Mouse (Mus musculus) MEL (cell line): ENCODE data around the gene Dnajb14. TPM values are rescaled to one million over a fixed set of nuclear protein-coding genes. Genes with fewer than 3 reads are reported as not detected.

Source experiments
- DNase-seq: peaks from one replicate; pipeline ENCODE4 v3.0.0; 2011; ENCODE audit warnings: low read depth, low spot score
- H3K27ac ChIP-seq: 2 replicates; pipeline ENCODE4 v1.5.1; 2012; ENCODE audit warnings: low read depth, mild to moderate bottlenecking, control low read depth, low read length, moderate library complexity; ENCODE audit not compliant: control insufficient read depth
- H3K27me3 ChIP-seq, 2 experiments: fragments of 150-350 bp in 1 of 2; sonication (generic) in 1 of 2; 2 replicates each; pipeline ENCODE4 v1.6.1; 2012; ENCODE audit warnings: low read length in 2 of 2, mild to moderate bottlenecking in 2 of 2, improper control_type of control experiment in 1 of 2, moderate library complexity in 1 of 2; ENCODE audit not compliant: insufficient read depth in 2 of 2, control insufficient read depth in 1 of 2
- H3K36me3 ChIP-seq, 2 experiments: 2 replicates each; pipeline ENCODE4 v1.6.1; 2012 to 2014; ENCODE audit warnings: low read length in 2 of 2, improper control_type of control experiment in 1 of 2, inconsistent platforms in 1 of 2, mild to moderate bottlenecking in 1 of 2; ENCODE audit not compliant: insufficient read depth in 2 of 2, control insufficient read depth in 1 of 2
- H3K4me1 ChIP-seq, 2 experiments: fragments of 150-350 bp in 1 of 2; sonication (generic) in 1 of 2; 2 replicates each; pipeline ENCODE4 v1.6.1; 2012; ENCODE audit warnings: low read length in 2 of 2, improper control_type of control experiment in 1 of 2, mild to moderate bottlenecking in 1 of 2; ENCODE audit not compliant: insufficient read depth in 2 of 2, control insufficient read depth in 1 of 2
- H3K4me3 ChIP-seq, 2 experiments: fragments of 150-350 bp in 1 of 2; sonication (generic) in 1 of 2; 2 replicates each; pipeline ENCODE4 v1.5.1; 2012; ENCODE audit warnings: low read depth in 2 of 2, low read length in 2 of 2, mild to moderate bottlenecking in 2 of 2, moderate library complexity in 2 of 2, control low read depth in 1 of 2, improper control_type of control experiment in 1 of 2; ENCODE audit not compliant: control insufficient read depth in 1 of 2, insufficient read depth in 1 of 2
- H3K79me2 ChIP-seq: 2 replicates; pipeline ENCODE4 v1.6.1; 2012; ENCODE audit warnings: mild to moderate bottlenecking, low read length, moderate library complexity; ENCODE audit not compliant: control insufficient read depth, poor library complexity, insufficient read depth
- H3K9ac ChIP-seq: 2 replicates; pipeline ENCODE4 v1.6.1; 2012; ENCODE audit warnings: low read depth, mild to moderate bottlenecking, control low read depth, low read length, moderate library complexity; ENCODE audit not compliant: control insufficient read depth, poor library complexity, severe bottlenecking
- H3K9me3 ChIP-seq: fragments of 150-350 bp; sonication (generic); replicated peaks from 2 replicates; pipeline ENCODE4 v1.6.1; 2012; ENCODE audit warnings: mild to moderate bottlenecking, low read length, improper control_type of control experiment, moderate library complexity; ENCODE audit not compliant: insufficient read depth
- BHLHE40 ChIP-seq: IDR thresholded peaks from 2 replicates; pipeline ENCODE4 v1.6.1; 2012; ENCODE audit warnings: low read depth, mild to moderate bottlenecking, inconsistent platforms, low read length, improper control_type of control experiment, borderline replicate concordance
- CHD1 ChIP-seq: IDR thresholded peaks from 2 replicates; pipeline ENCODE4 v1.6.1; 2012; ENCODE audit warnings: low read depth, mild to moderate bottlenecking, inconsistent platforms, low read length, improper control_type of control experiment
- CHD2 ChIP-seq: IDR thresholded peaks from 2 replicates; pipeline ENCODE4 v1.6.1; 2011; ENCODE audit warnings: low read length, improper control_type of control experiment
- CTCF ChIP-seq, 3 experiments: IDR thresholded peaks in 2 of 3; conservative IDR thresholded peaks in 1 of 3; 2 replicates each; pipeline ENCODE4 v1.5.1; 2011 to 2012; ENCODE audit warnings: low read length in 3 of 3, low read depth in 2 of 3, mild to moderate bottlenecking in 2 of 3, improper control_type of control experiment in 1 of 3, inconsistent platforms in 1 of 3, mixed read lengths in 1 of 3, moderate library complexity in 1 of 3; ENCODE audit not compliant: control insufficient read depth in 1 of 3, insufficient read depth in 1 of 3, poor library complexity in 1 of 3, severe bottlenecking in 1 of 3
- E2F4 ChIP-seq: IDR thresholded peaks from 2 replicates; pipeline ENCODE4 v1.6.1; 2011; ENCODE audit warnings: low read depth, low read length, improper control_type of control experiment, borderline replicate concordance
- ELF1 ChIP-seq: IDR thresholded peaks from 2 replicates; pipeline ENCODE4 v1.6.1; 2014; ENCODE audit warnings: low read depth, mild to moderate bottlenecking, inconsistent platforms, low read length, improper control_type of control experiment, moderate library complexity
- EP300 ChIP-seq, 2 experiments: IDR thresholded peaks; 2 replicates each; pipeline ENCODE4 v1.6.1; 2011; ENCODE audit warnings: improper control_type of control experiment in 2 of 2, low read length in 2 of 2, low read depth in 1 of 2, mild to moderate bottlenecking in 1 of 2
- ETS1 ChIP-seq: IDR thresholded peaks from 2 replicates; pipeline ENCODE4 v1.6.1; 2012; ENCODE audit warnings: low read depth, mild to moderate bottlenecking, inconsistent platforms, low read length, improper control_type of control experiment, moderate library complexity
- GABPA ChIP-seq: IDR thresholded peaks from 2 replicates; pipeline ENCODE4 v1.6.1; 2012; ENCODE audit warnings: low read depth, mild to moderate bottlenecking, inconsistent platforms, low read length, improper control_type of control experiment, moderate library complexity
- GATA1 ChIP-seq: IDR thresholded peaks from 2 replicates; pipeline ENCODE4 v1.6.1; 2011; ENCODE audit warnings: low read depth, low read length, improper control_type of control experiment
- HCFC1 ChIP-seq: IDR thresholded peaks from 2 replicates; pipeline ENCODE4 v1.6.1; 2012; ENCODE audit warnings: low read depth, mild to moderate bottlenecking, inconsistent platforms, low read length, improper control_type of control experiment, moderate library complexity
- JUND ChIP-seq: IDR thresholded peaks from 2 replicates; pipeline ENCODE4 v1.6.1; 2011; ENCODE audit warnings: low read depth, mild to moderate bottlenecking, improper control_type of control experiment, low read length
- KAT2A ChIP-seq: conservative IDR thresholded peaks from 2 replicates; pipeline ENCODE4 v1.6.1; 2012; ENCODE audit warnings: low read depth, low read length, improper control_type of control experiment, inconsistent platforms
- MAFK ChIP-seq: IDR thresholded peaks from 2 replicates; pipeline ENCODE4 v1.6.1; 2011; ENCODE audit warnings: low read depth, mild to moderate bottlenecking, low read length, improper control_type of control experiment, borderline replicate concordance
- MAX ChIP-seq: IDR thresholded peaks from 2 replicates; pipeline ENCODE4 v1.6.1; 2011; ENCODE audit warnings: low read length, improper control_type of control experiment
- MAZ ChIP-seq: IDR thresholded peaks from 2 replicates; pipeline ENCODE4 v1.6.1; 2012; ENCODE audit warnings: low read depth, mild to moderate bottlenecking, inconsistent platforms, low read length, improper control_type of control experiment
- MEF2A ChIP-seq: IDR thresholded peaks from 2 replicates; pipeline ENCODE4 v1.6.1; 2014; ENCODE audit warnings: low read depth, mild to moderate bottlenecking, inconsistent platforms, low read length, improper control_type of control experiment; ENCODE audit not compliant: poor library complexity, insufficient replicate concordance, severe bottlenecking; ENCODE audit errors: extremely low read depth
- MXI1 ChIP-seq: IDR thresholded peaks from 2 replicates; pipeline ENCODE4 v1.6.1; 2011; ENCODE audit warnings: mild to moderate bottlenecking, low read depth, low read length, improper control_type of control experiment
- MYC ChIP-seq: IDR thresholded peaks from 2 replicates; pipeline ENCODE4 v1.6.1; 2011; ENCODE audit warnings: low read depth, mild to moderate bottlenecking, low read length, improper control_type of control experiment, moderate library complexity
- NELFE ChIP-seq: IDR thresholded peaks from 2 replicates; pipeline ENCODE4 v1.6.1; 2011; ENCODE audit warnings: low read depth, low read length, improper control_type of control experiment
- NRF1 ChIP-seq: IDR thresholded peaks from 2 replicates; pipeline ENCODE4 v1.6.1; 2014; ENCODE audit warnings: low read depth, mild to moderate bottlenecking, inconsistent platforms, low read length, improper control_type of control experiment, moderate library complexity; ENCODE audit not compliant: poor library complexity, insufficient read depth, severe bottlenecking
- POLR2A ChIP-seq, 2 experiments: IDR thresholded peaks; 2 replicates each; pipeline ENCODE4 v1.6.1; 2011 to 2012; ENCODE audit warnings: low read length in 2 of 2, mild to moderate bottlenecking in 2 of 2, control low read depth in 1 of 2, improper control_type of control experiment in 1 of 2, low read depth in 1 of 2, moderate library complexity in 1 of 2; ENCODE audit not compliant: control insufficient read depth in 1 of 2, insufficient read depth in 1 of 2, poor library complexity in 1 of 2
- POLR2AphosphoS2 ChIP-seq: IDR thresholded peaks from 2 replicates; pipeline ENCODE4 v1.6.1; 2011; ENCODE audit warnings: low read length, improper control_type of control experiment
- POLR2AphosphoS5 ChIP-seq: IDR thresholded peaks from 2 replicates; pipeline ENCODE4 v1.6.1; 2012; ENCODE audit warnings: low read depth, borderline replicate concordance, mild to moderate bottlenecking, inconsistent platforms, low read length, moderate library complexity, mixed read lengths
- RAD21 ChIP-seq: IDR thresholded peaks from 2 replicates; pipeline ENCODE4 v1.6.1; 2011; ENCODE audit warnings: mild to moderate bottlenecking, low read depth, low read length, improper control_type of control experiment
- SIN3A ChIP-seq: IDR thresholded peaks from 2 replicates; pipeline ENCODE4 v1.6.1; 2012; ENCODE audit warnings: low read length, improper control_type of control experiment, inconsistent platforms
- SMC3 ChIP-seq: IDR thresholded peaks from 2 replicates; pipeline ENCODE4 v1.6.1; 2011; ENCODE audit warnings: low read depth, low read length, improper control_type of control experiment
- TAL1 ChIP-seq: IDR thresholded peaks from 2 replicates; pipeline ENCODE4 v1.6.1; 2012; ENCODE audit warnings: mild to moderate bottlenecking, inconsistent platforms, low read length, moderate library complexity, mixed read lengths
- TBP ChIP-seq: IDR thresholded peaks from 2 replicates; pipeline ENCODE4 v1.8.0; 2011; ENCODE audit warnings: low read depth, low read length, improper control_type of control experiment
- TCF12 ChIP-seq: IDR thresholded peaks from 2 replicates; pipeline ENCODE4 v1.6.1; 2014; ENCODE audit warnings: low read depth, mild to moderate bottlenecking, inconsistent platforms, low read length, improper control_type of control experiment, moderate library complexity
- USF1 ChIP-seq: IDR thresholded peaks from 2 replicates; pipeline ENCODE4 v1.6.1; 2014; ENCODE audit warnings: low read depth, mild to moderate bottlenecking, inconsistent platforms, low read length, improper control_type of control experiment, moderate library complexity
- USF2 ChIP-seq, 2 experiments: IDR thresholded peaks; 2 replicates each; pipeline ENCODE4 v1.6.1; 2011 to 2012; ENCODE audit warnings: improper control_type of control experiment in 2 of 2, low read length in 2 of 2, borderline replicate concordance in 1 of 2, inconsistent platforms in 1 of 2, low read depth in 1 of 2, mild to moderate bottlenecking in 1 of 2; ENCODE audit not compliant: insufficient read depth in 1 of 2
- ZC3H11A ChIP-seq: IDR thresholded peaks from 2 replicates; pipeline ENCODE4 v1.6.1; 2012; ENCODE audit warnings: low read depth, mild to moderate bottlenecking, inconsistent platforms, low read length, improper control_type of control experiment
- ZMIZ1 ChIP-seq: IDR thresholded peaks from 2 replicates; pipeline ENCODE4 v1.6.1; 2012; ENCODE audit warnings: low read depth, mild to moderate bottlenecking, inconsistent platforms, low read length, improper control_type of control experiment, moderate library complexity
- ZNF384 ChIP-seq: IDR thresholded peaks from 2 replicates; pipeline ENCODE4 v1.6.1; 2012; ENCODE audit warnings: low read depth, mild to moderate bottlenecking, inconsistent platforms, low read length, improper control_type of control experiment
- polyA plus RNA-seq, 2 experiments: library from polyadenylated mRNA; stranded (reverse) in 1 of 2; unstranded in 1 of 2; fragments of >175 nt in 1 of 2; fragments of >200 nt in 1 of 2; gene quantifications; 2 replicates each; pipeline versions ENCODE4 v1.2.1 to v1.2.4; 2012; ENCODE audit warnings: low replicate concordance in 2 of 2, low read depth in 1 of 2; ENCODE audit not compliant: insufficient read length in 2 of 2, insufficient read depth in 1 of 2, missing spikeins in 1 of 2
- total RNA-seq: library from RNA; depleted of rRNA; stranded (reverse); fragments of 300-350 nt; gene quantifications from 2 replicates; pipeline ENCODE4 v1.2.3, GENCODE M21; 2012

The Dnajb14 gene
- total and polyA plus RNA-seq, 3 experiments, result 4.2 to 6.1 TPM; not detected in 1

GRCm38 (mm10) chr3:137952225-137952913 is 84.9 kb downstream of the Dnajb14 start:
- H3K27ac ChIP-seq, result peak overlapping the region; percentile 90
- H3K4me3 ChIP-seq, result no peak overlapping the region; a peak in 1 of 4 replicates
- H3K36me3 ChIP-seq, result peaks cover 3 to 85% of the 10 kb centered on the region in 2 experiments
- H3K9ac ChIP-seq, result peak overlapping the region; percentile 51
- H3K79me2 ChIP-seq, result peaks cover 4% of the 10 kb centered on the region
- H3K4me1 ChIP-seq, result peaks cover 41 to 82% of the 10 kb centered on the region in 2 experiments
- peak; percentile 93 for DNase-seq
- H3K9me3 ChIP-seq, result no peaks in the 10 kb centered on the region
- no peaks in the 10 kb centered on the region for H3K27me3 ChIP-seq
- TF ChIP-seq RAD21 (no peak; the same call in 1 of the 2 replicates), E2F4 (no peak), ZC3H11A (no peak), HCFC1 (peak; percentile 57; the same call in 1 of the 2 replicates), BHLHE40 (peak; percentile 93; the same call in 1 of the 2 replicates), USF1 (peak; percentile 39; the same call in 1 of the 2 replicates), USF2 (IDR thresholded peaks at IDR 0.05; ENCODE audit: borderline replicate concordance in 1 of 2, insufficient read depth in 1 of 2, low read depth in 1 of 2, low read length in 2 of 2) (no peak), POLR2AphosphoS5 (no peak), NELFE (no peak), CTCF (IDR thresholded peaks at IDR 0.05 in 2 of 3, conservative IDR thresholded peaks at IDR 0.05 in 1 of 3; ENCODE audit: control insufficient read depth in 1 of 3, insufficient read depth in 1 of 3, low read depth in 2 of 3, low read length in 3 of 3, poor library complexity in 1 of 3, severe bottlenecking in 1 of 3) (no peak), MYC (peak; percentile 99), TAL1 (peak; percentile 37; the same call in 1 of the 2 replicates), SMC3 (peak; percentile 13; the same call in 1 of the 2 replicates), MEF2A (no peak), POLR2AphosphoS2 (peak; percentile 53; the same call in 1 of the 2 replicates), ZNF384 (peak; percentile 97), GATA1 (peak; percentile 87), MXI1 (peak; percentile 94), MAZ (no peak), POLR2A (IDR thresholded peaks at IDR 0.05; ENCODE audit: control insufficient read depth in 1 of 2, insufficient read depth in 1 of 2, low read depth in 1 of 2, low read length in 2 of 2, poor library complexity in 1 of 2) (no peak; a peak in 2 of 4 replicates), EP300 (IDR thresholded peaks at IDR 0.05; ENCODE audit: low read depth in 1 of 2, low read length in 2 of 2) (peak; percentile 79 to 88), JUND (0 out of 2 replicates have a peak, but pooled peaks have one; percentile 73), KAT2A (0 out of 2 replicates have a peak, but pooled peaks have one; percentile 30), GABPA (no peak), ELF1 (no peak), ETS1 (peak; percentile 99), ZMIZ1 (peak; percentile 45; the same call in 1 of the 2 replicates), CHD2 (no peak; the same call in 1 of the 2 replicates), MAX (peak; percentile 96), TBP (peak; percentile 67; the same call in 1 of the 2 replicates), MAFK (no peak), SIN3A (peak; percentile 67), NRF1 (0 out of 2 replicates have a peak, but pooled peaks have one; percentile 51), CHD1 (no peak), TCF12 (peak; percentile 70; the same call in 1 of the 2 replicates)
